ENCODE assay signal across 16 mouse cellular contexts in genomic region chr17:7538402-7539087, GRCm38 (mm10).
DNase-seq lines count a peak whose midpoint lies in the region; ATAC-seq lines count a peak whose summit lies in the region.
"Had no signal": no experiment of that assay in that cellular context is flagged by ENCODE, and none has a peak within 500 bp of the region (broad histone marks: within the 10 kb centered on the region; RNA-seq: fewer than 3 reads in every experiment).

No protein-coding gene starts in this region.

- DNase-seq in embryonic facial prominence, embryonic 14.5 days (ENCODE audit: low spot score), result peak; percentile 35
- no peak for DNase-seq in embryonic facial prominence, embryonic 10.5 days (ENCODE audit: low spot score)
- peak; percentile 42 to 66 for DNase-seq in heart, postnatal 10 days
- DNase-seq in heart, postnatal 14 days, result no peak
- peak; percentile 21 to 25 for DNase-seq in kidney, postnatal 4 days
- DNase-seq in kidney, adult 18-20 months, result no peak
- no peak for DNase-seq in thymus, postnatal 0 days (ENCODE audit: low spot score)
- DNase-seq: cerebellum, adult 8-10 months; forebrain, postnatal 0 days; lung, postnatal 36 days had no signal

- H3K36me3 ChIP-seq in embryonic facial prominence, embryonic 14.5 days (ENCODE audit: control insufficient read depth, insufficient read depth, low read length), result no peaks in the 10 kb centered on the region
- no peaks in the 10 kb centered on the region for H3K36me3 ChIP-seq in embryonic facial prominence, embryonic 10.5 days (replicated peaks)
- no peaks in the 10 kb centered on the region for H3K36me3 ChIP-seq in stomach, embryonic 15.5 days
- H3K36me3 ChIP-seq: embryonic facial prominence, embryonic 12.5 days; midbrain, embryonic 10.5 days had no signal

- no peak overlapping the region for H3K27ac ChIP-seq in embryonic facial prominence, embryonic 14.5 days (replicated peaks; ENCODE audit: low read depth, low read length)
- no peak overlapping the region for H3K27ac ChIP-seq in embryonic facial prominence, embryonic 10.5 days (replicated peaks)
- peak overlapping the region; percentile 33; the same call in 1 of the 2 replicates for H3K27ac ChIP-seq in stomach, embryonic 15.5 days
- H3K27ac ChIP-seq: embryonic facial prominence, embryonic 12.5 days; hindbrain, postnatal 0 days; midbrain, embryonic 10.5 days had no signal

- ATAC-seq in embryonic facial prominence, embryonic 14.5 days (ENCODE audit: low read depth), result no peak
- ATAC-seq in stomach, embryonic 15.5 days (ENCODE audit: insufficient read depth, low FRiP score, low read depth), result no peak
- ATAC-seq: CD4-positive, CD25-positive, alpha-beta regulatory T cell, adult 4 months; forebrain, postnatal 0 days; hindbrain, postnatal 0 days had no signal

- intact Hi-C loops in heart, postnatal 10 days (cut with DNase I), result no loop called here
- intact Hi-C loops in heart, postnatal 14 days (cut with DNase I), result no loop called here

- 54% methylated on average over 4 of the region's 4 CpGs for WGBS in embryonic facial prominence, embryonic 14.5 days
- WGBS in embryonic facial prominence, embryonic 10.5 days, result 82% methylated on average over 4 of the region's 4 CpGs
- WGBS in stomach, embryonic 15.5 days, result 58% methylated on average over 4 of the region's 4 CpGs

- no peaks in the 10 kb centered on the region; the same call in 1 of the 2 replicates for H3K4me1 ChIP-seq in embryonic facial prominence, embryonic 14.5 days (ENCODE audit: control insufficient read depth, insufficient read depth, low read length)
- H3K4me1 ChIP-seq in embryonic facial prominence, embryonic 10.5 days, result peaks cover 10% of the 10 kb centered on the region
- no peaks in the 10 kb centered on the region for H3K4me1 ChIP-seq in stomach, embryonic 15.5 days
- H3K4me1 ChIP-seq: midbrain, embryonic 10.5 days had no signal

- H3K9me3 ChIP-seq in embryonic facial prominence, embryonic 14.5 days (ENCODE audit: control insufficient read depth, low read length), result peaks cover 5% of the 10 kb centered on the region; the same call in 1 of the 2 replicates
- peaks cover 2% of the 10 kb centered on the region; the same call in 1 of the 2 replicates for H3K9me3 ChIP-seq in embryonic facial prominence, embryonic 10.5 days
- no peaks in the 10 kb centered on the region for H3K9me3 ChIP-seq in stomach, embryonic 15.5 days
- H3K9me3 ChIP-seq: embryonic facial prominence, embryonic 12.5 days had no signal

- H3K4me2 ChIP-seq in embryonic facial prominence, embryonic 14.5 days (ENCODE audit: low read depth, low read length), result no peak overlapping the region
- no peak overlapping the region for H3K4me2 ChIP-seq in stomach, embryonic 15.5 days
- H3K4me2 ChIP-seq: embryonic facial prominence, embryonic 12.5 days; liver, embryonic 11.5 days had no signal

- H3K27me3 ChIP-seq in embryonic facial prominence, embryonic 14.5 days (replicated peaks; ENCODE audit: control insufficient read depth, insufficient read depth, low read length), result no peaks in the 10 kb centered on the region
- no peaks in the 10 kb centered on the region for H3K27me3 ChIP-seq in embryonic facial prominence, embryonic 10.5 days (replicated peaks; ENCODE audit: low read depth, poor library complexity, severe bottlenecking)
- no peaks in the 10 kb centered on the region for H3K27me3 ChIP-seq in stomach, embryonic 15.5 days (replicated peaks)
- H3K27me3 ChIP-seq: embryonic facial prominence, embryonic 12.5 days had no signal

- H3K9ac ChIP-seq in embryonic facial prominence, embryonic 14.5 days (ENCODE audit: low read depth, low read length), result no peak overlapping the region
- no peak overlapping the region for H3K9ac ChIP-seq in stomach, embryonic 15.5 days
- H3K9ac ChIP-seq: embryonic facial prominence, embryonic 12.5 days; forebrain, postnatal 0 days had no signal

- no peak overlapping the region for H3K4me3 ChIP-seq in embryonic facial prominence, embryonic 14.5 days (ENCODE audit: low read depth, low read length)
- H3K4me3 ChIP-seq in embryonic facial prominence, embryonic 10.5 days, result no peak overlapping the region
- no peak overlapping the region for H3K4me3 ChIP-seq in stomach, embryonic 15.5 days (replicated peaks)
- H3K4me3 ChIP-seq: embryonic facial prominence, embryonic 12.5 days; midbrain, embryonic 10.5 days had no signal

Comparison
In these comparisons a context has a peak if more than half of its experiments do, and no peak if none do; other contexts are left out.
1. DNase-seq: peak in embryonic facial prominence, embryonic 14.5 days (single experiment), heart, postnatal 10 days (2 of 2) and kidney, postnatal 4 days (2 of 2); none in embryonic facial prominence, embryonic 10.5 days (single experiment), heart, postnatal 14 days (0 of 2), kidney, adult 18-20 months (single experiment) and thymus, postnatal 0 days (single experiment).